Mouse (Mus musculus) lung, adult 2 months (tissue): ENCODE results near the gene Pip5kl1.

ENCODE experiments used
- CTCF ChIP-seq: fragments of 200-500 bp; IDR thresholded peaks from 2 replicates; pipeline ENCODE4 v1.5.1; 2011; ENCODE audit warnings: mild to moderate bottlenecking, low read length, control low read depth; ENCODE audit not compliant: insufficient read depth
- POLR2A ChIP-seq: fragments of 200-500 bp; IDR thresholded peaks from 2 replicates; pipeline ENCODE4 v1.6.1; 2011; ENCODE audit warnings: low read depth, mild to moderate bottlenecking, control low read depth, low read length, borderline replicate concordance; ENCODE audit errors: extremely low read depth

DNA sequence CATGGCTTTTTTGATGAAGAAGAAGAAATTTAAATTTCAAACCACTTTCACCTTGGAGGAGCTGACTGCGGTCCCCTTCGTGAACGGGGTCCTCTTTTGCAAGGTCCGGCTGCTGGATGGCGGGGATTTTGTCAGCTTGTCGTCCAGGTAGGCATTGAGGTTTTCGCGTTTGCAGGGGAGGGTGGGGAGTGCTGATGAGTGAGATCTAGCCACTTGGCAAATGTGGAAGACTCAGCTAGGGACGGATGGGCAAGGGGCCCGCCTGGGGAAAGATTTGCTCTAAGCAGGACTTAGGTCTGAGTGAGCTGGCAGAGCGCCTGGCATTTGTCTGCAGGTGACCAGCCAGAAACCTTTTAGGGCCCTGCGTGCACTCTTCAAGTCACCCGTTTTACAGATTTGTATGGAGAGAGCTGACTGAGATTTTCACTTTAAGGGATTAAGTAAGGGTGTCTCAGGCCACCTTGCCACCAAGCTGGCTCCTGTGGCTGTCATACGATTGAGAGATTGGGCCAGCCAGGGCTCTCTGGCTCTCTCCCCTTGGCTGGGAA, 38.4 kb upstream of the Pip5kl1 start:
- no peak for TF ChIP-seq POLR2A
- no peak for TF ChIP-seq CTCF
